16 mouse cellular contexts compared by ENCODE assay signal in the genomic region with DNA sequence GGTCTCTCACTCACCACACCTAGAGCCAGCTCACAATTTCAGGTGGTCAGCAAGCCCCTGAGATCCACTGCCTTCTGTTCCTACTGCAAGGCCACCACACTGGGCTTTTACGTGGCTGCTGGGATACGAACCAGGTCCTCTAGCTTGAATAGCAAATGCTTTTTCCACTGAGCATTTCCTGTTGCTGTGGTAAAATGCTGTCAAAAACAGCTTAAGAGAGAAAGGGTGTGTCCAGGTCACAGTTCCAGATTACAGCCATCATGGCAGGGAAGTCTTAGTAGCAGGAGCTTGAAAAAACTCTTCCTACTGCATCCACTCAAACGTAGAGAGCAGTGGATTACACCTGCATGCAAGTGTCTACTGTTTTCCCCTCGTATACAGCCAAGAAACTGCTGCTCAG.
"Had no signal": no experiment of that assay in that cellular context is flagged by ENCODE, and none has a peak within 500 bp of the region (broad histone marks: within the 10 kb centered on the region; RNA-seq: fewer than 3 reads in every experiment).

No protein-coding gene starts in this region.

- H3K9me3 ChIP-seq: kidney, embryonic 15.5 days; limb, embryonic 13.5 days; megakaryocyte, embryonic 14.5 days; midbrain, embryonic 15.5 days; neural tube, embryonic 15.5 days had no signal

- H3K9ac ChIP-seq: kidney, embryonic 15.5 days; limb, embryonic 13.5 days; liver, embryonic 14.5 days; midbrain, embryonic 15.5 days; neural tube, embryonic 15.5 days had no signal

- ATAC-seq: lung, postnatal 0 days; midbrain, embryonic 15.5 days had no signal

- DNase-seq: kidney, adult 18-20 months; kidney, postnatal 25 days; lung, adult 2 months; lung, postnatal 36 days; right cerebral cortex, adult 18-20 months; right cerebral cortex, postnatal 25 days; thymus, adult 18-20 months; thymus, postnatal 36 days had no signal

- H3K27me3 ChIP-seq: kidney, embryonic 15.5 days; limb, embryonic 13.5 days; megakaryocyte, embryonic 14.5 days; midbrain, embryonic 15.5 days; neural tube, embryonic 15.5 days had no signal

- H3K27ac ChIP-seq: kidney, embryonic 15.5 days; limb, embryonic 13.5 days; liver, embryonic 14.5 days; midbrain, embryonic 15.5 days; neural tube, embryonic 15.5 days had no signal

- H3K36me3 ChIP-seq: limb, embryonic 13.5 days; midbrain, embryonic 15.5 days; neural tube, embryonic 15.5 days had no signal

- H3K4me2 ChIP-seq: kidney, embryonic 15.5 days; limb, embryonic 13.5 days; midbrain, embryonic 11.5 days; midbrain, embryonic 15.5 days; neural tube, embryonic 15.5 days had no signal

- H3K4me3 ChIP-seq: kidney, embryonic 15.5 days; limb, embryonic 13.5 days; megakaryocyte, embryonic 14.5 days; midbrain, embryonic 15.5 days; neural tube, embryonic 15.5 days had no signal
